Mouse (Mus musculus): ENCODE data around the gene Gm19345.

DNA sequence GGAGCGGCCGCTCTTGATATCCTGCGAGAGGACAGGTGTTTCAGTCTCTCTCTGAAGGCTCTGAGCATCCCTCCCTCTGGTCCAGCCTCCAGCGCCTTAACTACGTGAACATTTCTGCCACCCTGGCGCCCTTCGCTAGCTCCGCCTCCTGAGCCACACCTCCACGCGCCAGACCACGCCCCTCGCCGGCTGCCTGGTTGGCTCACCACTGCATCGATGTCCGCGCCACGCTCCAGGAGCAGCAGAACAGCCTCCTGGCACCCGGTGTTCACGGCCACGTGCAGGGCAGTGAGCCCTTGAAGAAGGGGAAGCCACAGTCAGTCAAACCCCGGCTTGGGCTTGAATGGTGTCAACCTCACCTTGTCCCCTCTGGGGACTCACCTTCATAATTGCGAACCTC is 40.7 kb upstream of the Gm19345 start:
- no peak for TF ChIP-seq CTCF (conservative IDR thresholded peaks at IDR 0.05; ENCODE audit: insufficient read depth, insufficient read length, low read depth, low read length)
- no peak for TF ChIP-seq POLR2A (IDR thresholded peaks at IDR 0.05; ENCODE audit: low read depth, low read length)
